Mouse (Mus musculus): ENCODE results near the gene Gdpd5. TPM values are rescaled to one million over a fixed set of nuclear protein-coding genes. Genes with fewer than 3 reads are reported as not detected.

Gene Gdpd5
- polyA plus RNA-seq, 1 experiment: 14.3 TPM

- DNase-seq (ENCODE audit: low read depth, low spot score): no peak
These were observed 20.2 kb downstream of the Gdpd5 start for GRCm38 (mm10) chr7:99401373-99401772.

GRCm38 (mm10) chr7:99402477-99402876 lies 21.3 kb downstream of the Gdpd5 start:
- WGBS: 73% methylated on average over 6 of the region's 6 CpGs
- DNase-seq (ENCODE audit: low read depth, low spot score): no peak

More at GRCm38 (mm10) chr7:99401373-99401772, 20.2 kb downstream of the Gdpd5 start:
- WGBS: 84% methylated on average over 8 of the region's 8 CpGs

GRCm38 (mm10) chr7:99403254-99403653 lies 22.0 kb downstream of the Gdpd5 start:
- DNase-seq (ENCODE audit: low read depth, low spot score): no peak
- 30% methylated on average over 7 of the region's 7 CpGs for WGBS

- no peak for DNase-seq (ENCODE audit: low read depth, low spot score)
- 83% methylated on average over 12 of the region's 12 CpGs for WGBS
These were observed 23.0 kb downstream of the Gdpd5 start for GRCm38 (mm10) chr7:99404031-99404735.

- no peak for DNase-seq (ENCODE audit: low read depth, low spot score)
- 80% methylated on average over 8 of the region's 8 CpGs for WGBS
These were observed 24.4 kb downstream of the Gdpd5 start for GRCm38 (mm10) chr7:99405386-99406155.

GRCm38 (mm10) chr7:99407598-99407997 lies 26.4 kb downstream of the Gdpd5 start:
- DNase-seq (ENCODE audit: low read depth, low spot score): no peak
- 84% methylated on average over 2 of the region's 2 CpGs for WGBS

GRCm38 (mm10) chr7:99409441-99410222 lies 28.4 kb downstream of the Gdpd5 start:
- 69% methylated on average over 8 of the region's 8 CpGs for WGBS
- no peak for DNase-seq (ENCODE audit: low read depth, low spot score)

- 82% methylated on average over 9 of the region's 9 CpGs for WGBS
- DNase-seq (ENCODE audit: low read depth, low spot score): no peak
These were observed 29.1 kb downstream of the Gdpd5 start for GRCm38 (mm10) chr7:99410315-99410714.

GRCm38 (mm10) chr7:99411047-99411779 lies 30.0 kb downstream of the Gdpd5 start:
- WGBS: 46% methylated on average over 6 of the region's 6 CpGs
- DNase-seq (ENCODE audit: low read depth, low spot score): no peak

- WGBS: 63% methylated on average over 4 of the region's 4 CpGs
- no peak for DNase-seq (ENCODE audit: low read depth, low spot score)
These were observed 33.8 kb downstream of the Gdpd5 start for GRCm38 (mm10) chr7:99415045-99415444.

GRCm38 (mm10) chr7:99419311-99419710 lies 38.1 kb downstream of the Gdpd5 start:
- 88% methylated on average over 3 of the region's 3 CpGs for WGBS
- DNase-seq (ENCODE audit: low read depth, low spot score): no peak

- WGBS: 36% methylated on average over 6 of the region's 6 CpGs
- peak; percentile 27 for DNase-seq (ENCODE audit: low read depth, low spot score)
These were observed 39.8 kb downstream of the Gdpd5 start for GRCm38 (mm10) chr7:99421006-99421405.

GRCm38 (mm10) chr7:99424538-99425155 lies 43.4 kb downstream of the Gdpd5 start:
- WGBS: 57% methylated on average over 8 of the region's 8 CpGs
- no peak for DNase-seq (ENCODE audit: low read depth, low spot score)

GRCm38 (mm10) chr7:99425706-99426105 lies 44.5 kb downstream of the Gdpd5 start:
- no peak for DNase-seq (ENCODE audit: low read depth, low spot score)
- 80% methylated on average over 4 of the region's 4 CpGs for WGBS

GRCm38 (mm10) chr7:99427031-99427430 lies 45.8 kb downstream of the Gdpd5 start:
- DNase-seq (ENCODE audit: low read depth, low spot score): no peak
- WGBS: 80% methylated on average over 10 of the region's 10 CpGs

GRCm38 (mm10) chr7:99427987-99428386 lies 46.8 kb downstream of the Gdpd5 start:
- 96% methylated on average over 3 of the region's 3 CpGs for WGBS

GRCm38 (mm10) chr7:99428836-99429235 lies 47.6 kb downstream of the Gdpd5 start:
- no peak for DNase-seq (ENCODE audit: low read depth, low spot score)
- WGBS: 75% methylated on average over 5 of the region's 5 CpGs

More at GRCm38 (mm10) chr7:99427987-99428386, 46.8 kb downstream of the Gdpd5 start:
- DNase-seq (ENCODE audit: low read depth, low spot score): no peak

- no peak for DNase-seq (ENCODE audit: low read depth, low spot score)
- 68% methylated on average over 6 of the region's 6 CpGs for WGBS
These were observed 48.6 kb downstream of the Gdpd5 start for GRCm38 (mm10) chr7:99429786-99430185.

GRCm38 (mm10) chr7:99430246-99430645 lies 49.0 kb downstream of the Gdpd5 start:
- no peak for DNase-seq (ENCODE audit: low read depth, low spot score)
- 82% methylated on average over 11 of the region's 11 CpGs for WGBS
